Mouse (Mus musculus): ENCODE data around the gene Abcb6. TPM values are rescaled to one million over a fixed set of nuclear protein-coding genes. Genes with fewer than 3 reads are reported as not detected.
A peak's percentile ranks its signal among the peaks of the same experiment; 100 is the strongest.

The Abcb6 gene
- polyA plus RNA-seq, 1 experiment from 2014 or later = 41.1 TPM

GRCm38 (mm10) chr1:75179334-75180104 is 673 bp downstream of the Abcb6 start:
- 11% methylated on average over 23 of the region's 23 CpGs for WGBS
- peak overlapping the region; percentile 76 for H3K9ac ChIP-seq (replicated peaks)
- H3K9me3 ChIP-seq = no peaks in the 10 kb centered on the region
- no peaks in the 10 kb centered on the region for H3K27me3 ChIP-seq
- H3K36me3 ChIP-seq = peaks cover 56% of the 10 kb centered on the region
- peaks cover 22% of the 10 kb centered on the region for H3K4me1 ChIP-seq (replicated peaks)
- peak; percentile 26; the same call in 1 of the 2 replicates for ATAC-seq (ENCODE audit: insufficient number of reproducible peaks, insufficient read depth, low FRiP score, low TSS enrichment, low read depth)
- H3K4me3 ChIP-seq (replicated peaks) = peak overlapping the region; percentile 65
- peak overlapping the region; percentile 99 for H3K4me2 ChIP-seq
- peak overlapping the region; percentile 31; the same call in 1 of the 2 replicates for H3K27ac ChIP-seq

GRCm38 (mm10) chr1:75168472-75169464 is 11.4 kb downstream of the Abcb6 start, which contains the start of gene Zfand2b:
Gene Zfand2b (plus strand): TSS chr1:75168646.
- peak within 1 kb of the TSS; percentile 91 for H3K27ac ChIP-seq
- peak within 1 kb of the TSS; percentile 54 for H3K9ac ChIP-seq (replicated peaks)
- peak; percentile 97 for ATAC-seq (ENCODE audit: insufficient number of reproducible peaks, insufficient read depth, low FRiP score, low TSS enrichment, low read depth)
- H3K36me3 ChIP-seq = peaks cover 40% of the 10 kb centered on the region
- H3K27me3 ChIP-seq = no peaks in the 10 kb centered on the region
- H3K4me2 ChIP-seq = peak within 1 kb of the TSS; percentile 69
- H3K4me3 ChIP-seq (replicated peaks) = peak within 1 kb of the TSS; percentile 70
- H3K4me1 ChIP-seq (replicated peaks) = peaks cover 11% of the 10 kb centered on the region
- no peaks in the 10 kb centered on the region for H3K9me3 ChIP-seq
- 1% methylated on average over 59 of the region's 59 CpGs for WGBS

- ATAC-seq (ENCODE audit: insufficient number of reproducible peaks, insufficient read depth, low FRiP score, low TSS enrichment, low read depth) = peak; percentile 45
- 9% methylated on average over 7 of the region's 7 CpGs for WGBS
Measured at GRCm38 (mm10) chr1:75168093-75168471, 12.1 kb downstream of the Abcb6 start.

GRCm38 (mm10) chr1:75160256-75160617 is 20.0 kb downstream of the Abcb6 start:
- Histone ChIP-seq H3K27ac (no peak overlapping the region), H3K4me3 (replicated peaks) (no peak overlapping the region), H3K36me3 (no peaks in the 10 kb centered on the region), H3K4me2 (no peak overlapping the region), H3K27me3 (0 out of 2 replicates have a peak, but pooled peaks cover 2% of the 10 kb centered on the region), H3K9ac (replicated peaks) (no peak overlapping the region), H3K4me1 (replicated peaks) (no peaks in the 10 kb centered on the region), H3K9me3 (no peaks in the 10 kb centered on the region)
- WGBS = 85% methylated on average over 4 of the region's 4 CpGs
- ATAC-seq (ENCODE audit: insufficient number of reproducible peaks, insufficient read depth, low FRiP score, low TSS enrichment, low read depth) = no peak

More at GRCm38 (mm10) chr1:75168093-75168471, 12.1 kb downstream of the Abcb6 start:
- H3K9me3 ChIP-seq = no peaks in the 10 kb centered on the region
- peaks cover 11% of the 10 kb centered on the region for H3K4me1 ChIP-seq (replicated peaks)
- no peaks in the 10 kb centered on the region for H3K27me3 ChIP-seq
- H3K9ac ChIP-seq (replicated peaks) = peak overlapping the region; percentile 54
- H3K27ac ChIP-seq = peak overlapping the region; percentile 91; the same call in 1 of the 2 replicates
- peak overlapping the region; percentile 69 for H3K4me2 ChIP-seq
- H3K4me3 ChIP-seq (replicated peaks) = peak overlapping the region; percentile 70
- peaks cover 33% of the 10 kb centered on the region for H3K36me3 ChIP-seq

- H3K4me1 ChIP-seq (replicated peaks) = no peaks in the 10 kb centered on the region
- 0 out of 2 replicates have a peak, but pooled peaks cover 2% of the 10 kb centered on the region for H3K27me3 ChIP-seq
- H3K27ac ChIP-seq = no peak overlapping the region
- no peak for ATAC-seq (ENCODE audit: insufficient number of reproducible peaks, insufficient read depth, low FRiP score, low TSS enrichment, low read depth)
- H3K9ac ChIP-seq (replicated peaks) = no peak overlapping the region
- no peaks in the 10 kb centered on the region for H3K36me3 ChIP-seq
- no peaks in the 10 kb centered on the region for H3K9me3 ChIP-seq
- 71% methylated on average over 5 of the region's 5 CpGs for WGBS
- H3K4me2 ChIP-seq = no peak overlapping the region
- no peak overlapping the region for H3K4me3 ChIP-seq (replicated peaks)
Measured at GRCm38 (mm10) chr1:75159540-75160255, 20.5 kb downstream of the Abcb6 start.

- no peaks in the 10 kb centered on the region for H3K9me3 ChIP-seq
- no peak overlapping the region for H3K4me3 ChIP-seq (replicated peaks)
- H3K4me2 ChIP-seq = no peak overlapping the region
- H3K4me1 ChIP-seq (replicated peaks) = no peaks in the 10 kb centered on the region
- H3K9ac ChIP-seq (replicated peaks) = no peak overlapping the region
- H3K36me3 ChIP-seq = no peaks in the 10 kb centered on the region
- H3K27ac ChIP-seq = no peak overlapping the region
- H3K27me3 ChIP-seq = 0 out of 2 replicates have a peak, but pooled peaks cover 2% of the 10 kb centered on the region
- ATAC-seq (ENCODE audit: insufficient number of reproducible peaks, insufficient read depth, low FRiP score, low TSS enrichment, low read depth) = no peak
Measured at GRCm38 (mm10) chr1:75158990-75159389, 21.2 kb downstream of the Abcb6 start.

GRCm38 (mm10) chr1:75155837-75156236 is 24.4 kb downstream of the Abcb6 start:
- H3K27me3 ChIP-seq = 0 out of 2 replicates have a peak, but pooled peaks cover 2% of the 10 kb centered on the region
- H3K36me3 ChIP-seq = no peaks in the 10 kb centered on the region
- WGBS = 61% methylated on average over 3 of the region's 3 CpGs
- H3K4me3 ChIP-seq (replicated peaks) = no peak overlapping the region
- ATAC-seq (ENCODE audit: insufficient number of reproducible peaks, insufficient read depth, low FRiP score, low TSS enrichment, low read depth) = no peak
- no peak overlapping the region for H3K4me2 ChIP-seq
- no peaks in the 10 kb centered on the region for H3K4me1 ChIP-seq (replicated peaks)
- no peak overlapping the region for H3K9ac ChIP-seq (replicated peaks)
- H3K27ac ChIP-seq = no peak overlapping the region
- H3K9me3 ChIP-seq = no peaks in the 10 kb centered on the region

GRCm38 (mm10) chr1:75148727-75149126 is 31.5 kb downstream of the Abcb6 start:
- ATAC-seq (ENCODE audit: insufficient number of reproducible peaks, insufficient read depth, low FRiP score, low TSS enrichment, low read depth) = no peak
- Histone ChIP-seq H3K27ac (no peak overlapping the region), H3K4me1 (replicated peaks) (peaks cover 5% of the 10 kb centered on the region), H3K4me2 (no peak overlapping the region), H3K27me3 (no peaks in the 10 kb centered on the region), H3K9me3 (no peaks in the 10 kb centered on the region), H3K4me3 (replicated peaks) (no peak overlapping the region), H3K9ac (replicated peaks) (no peak overlapping the region), H3K36me3 (peaks cover 54% of the 10 kb centered on the region)
- 90% methylated on average over 4 of the region's 4 CpGs for WGBS

- no peak overlapping the region for H3K4me3 ChIP-seq (replicated peaks)
- H3K9ac ChIP-seq (replicated peaks) = no peak overlapping the region
- H3K4me1 ChIP-seq (replicated peaks) = peaks cover 8% of the 10 kb centered on the region
- H3K4me2 ChIP-seq = no peak overlapping the region
- no peaks in the 10 kb centered on the region for H3K9me3 ChIP-seq
- ATAC-seq (ENCODE audit: insufficient number of reproducible peaks, insufficient read depth, low FRiP score, low TSS enrichment, low read depth) = no peak
- no peak overlapping the region for H3K27ac ChIP-seq
- H3K36me3 ChIP-seq = peaks cover 54% of the 10 kb centered on the region
- WGBS = 74% methylated on average over 7 of the region's 7 CpGs
- H3K27me3 ChIP-seq = no peaks in the 10 kb centered on the region
Measured at GRCm38 (mm10) chr1:75147411-75148135, 32.6 kb downstream of the Abcb6 start.

GRCm38 (mm10) chr1:75145589-75145988 is 34.6 kb downstream of the Abcb6 start:
- Histone ChIP-seq H3K4me2 (no peak overlapping the region), H3K27ac (no peak overlapping the region), H3K4me1 (replicated peaks) (peaks cover 15% of the 10 kb centered on the region), H3K36me3 (peaks cover 54% of the 10 kb centered on the region), H3K9me3 (no peaks in the 10 kb centered on the region), H3K9ac (replicated peaks) (no peak overlapping the region), H3K4me3 (replicated peaks) (no peak overlapping the region), H3K27me3 (no peaks in the 10 kb centered on the region)
- 90% methylated on average over 3 of the region's 3 CpGs for WGBS
- ATAC-seq (ENCODE audit: insufficient number of reproducible peaks, insufficient read depth, low FRiP score, low TSS enrichment, low read depth) = no peak
